Comparison of ENCODE assay signal across 8 mouse cellular contexts in the genomic region with DNA sequence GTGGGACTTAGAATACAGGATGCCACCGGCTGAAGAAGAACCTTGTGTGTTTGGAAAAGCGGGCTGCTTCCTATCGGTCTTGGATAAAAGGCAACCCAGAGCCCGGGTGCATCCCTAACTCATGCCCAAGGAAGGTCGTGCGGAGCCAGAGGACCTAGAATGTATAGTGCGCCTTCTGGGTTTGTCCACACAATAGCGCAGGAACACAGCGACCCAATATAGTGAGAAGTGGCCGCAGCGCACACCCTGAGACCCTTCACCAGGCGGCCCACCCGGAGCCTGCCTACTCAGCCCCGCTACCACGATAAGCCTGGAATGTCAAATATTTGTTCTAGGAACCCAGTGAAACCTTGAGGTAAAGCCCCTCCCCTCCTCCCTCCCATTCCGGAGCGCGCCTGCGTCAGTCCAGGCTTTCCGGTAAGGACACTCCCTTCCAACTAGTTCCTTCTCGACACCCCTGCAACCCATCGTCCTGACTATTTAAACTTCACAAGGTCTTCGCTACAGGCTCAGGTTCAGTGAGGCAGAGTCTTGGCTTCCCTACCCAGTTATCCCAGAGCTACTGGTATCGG. TPM values are rescaled to one million over a fixed set of nuclear protein-coding genes. Genes with fewer than 3 reads are reported as not detected.
DNase-seq lines count a peak whose midpoint lies in the region; ATAC-seq and TF ChIP-seq lines count a peak whose summit lies in the region.

No protein-coding gene starts in this region.

- H3K4me2 ChIP-seq in lung, postnatal 0 days (replicated peaks; ENCODE audit: low read depth, low read length) = peak overlapping the region; percentile 73

- H3K9ac ChIP-seq in lung, postnatal 0 days (replicated peaks; ENCODE audit: low read depth) = peak overlapping the region; percentile 62

- 2% methylated on average over 24 of the region's 24 CpGs for WGBS in thymus, adult 2 months
- WGBS in lung, postnatal 0 days = under 1% methylated on average over 24 of the region's 24 CpGs

- TF ChIP-seq EP300 in lung, postnatal 0 days (IDR thresholded peaks at IDR 0.05) = peak; percentile 95

- no peak for TF ChIP-seq POLR2A in thymus, adult 2 months (IDR thresholded peaks at IDR 0.05; ENCODE audit: control insufficient read depth, extremely low read depth, insufficient read depth, low read length, poor library complexity)
- TF ChIP-seq POLR2A in bone marrow macrophage, adult 2 months (IDR thresholded peaks at IDR 0.05; ENCODE audit: borderline replicate concordance, low read depth, low read length) = no peak

- H3K9me3 ChIP-seq in lung, postnatal 0 days (ENCODE audit: low read length) = no peaks in the 10 kb centered on the region

- H3K27ac ChIP-seq in thymus, adult 2 months (ENCODE audit: control insufficient read depth, insufficient read depth, low read length) = no peak overlapping the region
- no peak overlapping the region for H3K27ac ChIP-seq in bone marrow macrophage, adult 2 months (ENCODE audit: insufficient read depth, low read depth, low read length)
- H3K27ac ChIP-seq in lung, postnatal 0 days (ENCODE audit: low read length) = peak overlapping the region; percentile 95

- H3K27me3 ChIP-seq in thymus, adult 2 months (ENCODE audit: control insufficient read depth, insufficient read depth, low read length) = peaks cover 22% of the 10 kb centered on the region
- H3K27me3 ChIP-seq in lung, postnatal 0 days (replicated peaks; ENCODE audit: insufficient read depth, low read length) = peaks cover 8% of the 10 kb centered on the region

- DNase-seq in thymus, adult 2 months = no peak
- DNase-seq in thymus, adult 18-20 months = no peak
- peak; percentile 75 to 78 for DNase-seq in heart, adult 9 months (ENCODE audit: low spot score in 2 of 2)
- DNase-seq in kidney, adult 8-10 months = peak; percentile 80 to 84
- DNase-seq in lung, postnatal 0 days (ENCODE audit: low spot score) = peak; percentile 96
- DNase-seq in retina, embryonic 14.5 days (ENCODE audit: low spot score) = peak; percentile 51
- DNase-seq in c-Kit-positive CD71-positive TER-119-positive erythroid progenitor cells, embryonic 14.5 days (ENCODE audit: low spot score) = no peak

- H3K4me3 ChIP-seq in thymus, adult 2 months (ENCODE audit: control insufficient read depth, insufficient read depth, low read length) = peak overlapping the region; percentile 47
- peak overlapping the region; percentile 66 for H3K4me3 ChIP-seq in bone marrow macrophage, adult 2 months (ENCODE audit: insufficient read depth, low read length)
- H3K4me3 ChIP-seq in lung, postnatal 0 days (ENCODE audit: low read depth, low read length) = peak overlapping the region; percentile 67

- H3K36me3 ChIP-seq in thymus, adult 2 months (ENCODE audit: control insufficient read depth, insufficient read depth, low read length) = no peaks in the 10 kb centered on the region
- H3K36me3 ChIP-seq in lung, postnatal 0 days (ENCODE audit: insufficient read depth, low read length) = no peaks in the 10 kb centered on the region

- peaks cover 49% of the 10 kb centered on the region for H3K4me1 ChIP-seq in thymus, adult 2 months (replicated peaks; ENCODE audit: control insufficient read depth, insufficient read depth, low read length)
- peaks cover 6% of the 10 kb centered on the region for H3K4me1 ChIP-seq in bone marrow macrophage, adult 2 months (ENCODE audit: control insufficient read depth, insufficient read depth, low read length)
- H3K4me1 ChIP-seq in lung, postnatal 0 days (ENCODE audit: insufficient read depth, low read depth, low read length) = peaks cover 3% of the 10 kb centered on the region; the same call in 1 of the 2 replicates

- TF ChIP-seq CTCF in thymus, adult 2 months (IDR thresholded peaks at IDR 0.05; ENCODE audit: borderline replicate concordance, control insufficient read depth, extremely low read depth, insufficient read depth, low read length, poor library complexity) = no peak
- no peak for TF ChIP-seq CTCF in bone marrow macrophage, adult 2 months (IDR thresholded peaks at IDR 0.05; ENCODE audit: low read depth, low read length)
- TF ChIP-seq CTCF in lung, postnatal 0 days (IDR thresholded peaks at IDR 0.05) = no peak

- ATAC-seq in lung, postnatal 0 days = peak; percentile 37

RNA-seq across cellular contexts. Expression of a gene that starts 1.2 kb away (rescaled TPM):
- 24.5 and 29.9 TPM in 2 replicates for polyA plus RNA-seq in thymus, adult 2 months (2012; rRNA removed)
- polyA plus RNA-seq in bone marrow macrophage, adult 2 months (2012; ENCODE audit: insufficient read depth, insufficient read length, missing spikeins) = not detected in 2 replicates
- polyA plus RNA-seq in lung, postnatal 0 days (2015; fragmentation: Nextera tagmentation; extraction: Ambion mirVana) = 38.4 and 38.6 TPM in 2 replicates

RNA-seq across cellular contexts. Expression of a gene that starts 12.2 kb away (rescaled TPM):
- 17.4 and 18.2 TPM in 2 replicates for polyA plus RNA-seq in thymus, adult 2 months (2012; rRNA removed)
- polyA plus RNA-seq in bone marrow macrophage, adult 2 months (2012; ENCODE audit: insufficient read depth, insufficient read length, missing spikeins) = 144 and 153 TPM in 2 replicates
- polyA plus RNA-seq in lung, postnatal 0 days (2015; fragmentation: Nextera tagmentation; extraction: Ambion mirVana) = 10.6 and 10.8 TPM in 2 replicates

RNA-seq across cellular contexts. Expression of a gene that starts 30.7 kb away (rescaled TPM):
- 96.3 and 103 TPM in 2 replicates for polyA plus RNA-seq in thymus, adult 2 months (2012; rRNA removed)
- polyA plus RNA-seq in bone marrow macrophage, adult 2 months (2012; ENCODE audit: insufficient read depth, insufficient read length, missing spikeins) = 8.3 and 9.4 TPM in 2 replicates
- 38.9 and 39.7 TPM in 2 replicates for polyA plus RNA-seq in lung, postnatal 0 days (2015; fragmentation: Nextera tagmentation; extraction: Ambion mirVana)

Comparison
In these comparisons a context has a peak if more than half of its experiments do, and no peak if none do; other contexts are left out.
1. DNase-seq: peak in heart, adult 9 months (2 of 2), kidney, adult 8-10 months (2 of 2), lung, postnatal 0 days (single experiment) and retina, embryonic 14.5 days (single experiment); none in thymus, adult 2 months (single experiment), thymus, adult 18-20 months (0 of 2) and c-Kit-positive CD71-positive TER-119-positive erythroid progenitor cells, embryonic 14.5 days (single experiment).
2. RNA of a gene that starts 1.2 kb away (polyA plus RNA-seq): 38.4 to 38.6 TPM in lung, postnatal 0 days and 24.5 to 29.9 TPM in thymus, adult 2 months; not detected in bone marrow macrophage, adult 2 months; every median in the first group is over 10 times any median in the second.
3. Peak in every context shown above with its lines, with median percentiles within 50 percentile points of each other: H3K4me3 ChIP-seq.